Mouse (Mus musculus) limb, embryonic 11.5 days (tissue): Measurements from ENCODE around the gene Tomm34. TPM values are rescaled to one million over a fixed set of nuclear protein-coding genes. Genes with fewer than 3 reads are reported as not detected.
A peak's percentile ranks its signal among the peaks of the same experiment; 100 is the strongest.

ENCODE experiments used
- ATAC-seq: fragments of 200-750 bp; cut with Nextera tagmentation; 2 replicates; pipeline ENCODE4 v1.8.0; 2017; ENCODE audit warnings: low read depth; ENCODE audit not compliant: insufficient number of reproducible peaks, low FRiP score, low TSS enrichment
- DNase-seq: peaks from one replicate; pipeline ENCODE4 v3.0.0-alpha.2; 2015; ENCODE audit warnings: low spot score
- H3K27ac ChIP-seq: fragments of 300-500 bp; sonication (generic); replicated peaks from 2 replicates; pipeline ENCODE4 v1.5.1; 2014; ENCODE audit warnings: low read depth, mild to moderate bottlenecking, low read length
- H3K27me3 ChIP-seq: fragments of 300-500 bp; sonication (generic); 2 replicates; pipeline ENCODE4 v1.6.1; 2014; ENCODE audit warnings: mild to moderate bottlenecking, low read length, mixed read lengths; ENCODE audit not compliant: control insufficient read depth, insufficient read depth
- H3K36me3 ChIP-seq: fragments of 300-500 bp; sonication (generic); 2 replicates; pipeline ENCODE4 v1.6.1; 2014; ENCODE audit warnings: mild to moderate bottlenecking, low read length, moderate library complexity, mixed read lengths; ENCODE audit not compliant: control insufficient read depth, insufficient read depth
- H3K4me1 ChIP-seq: fragments of 300-500 bp; sonication (generic); 2 replicates; pipeline ENCODE4 v1.6.1; 2014; ENCODE audit warnings: low read length, mixed read lengths; ENCODE audit not compliant: control insufficient read depth, insufficient read depth
- H3K4me2 ChIP-seq: fragments of 300-500 bp; sonication (generic); 2 replicates; pipeline ENCODE4 v1.6.1; 2014; ENCODE audit warnings: low read depth, mild to moderate bottlenecking, moderate library complexity; ENCODE audit not compliant: severe bottlenecking
- H3K4me3 ChIP-seq: fragments of 300-500 bp; sonication (generic); 2 replicates; pipeline ENCODE4 v1.5.1; 2014; ENCODE audit warnings: low read depth, low read length
- H3K9ac ChIP-seq: fragments of 300-500 bp; sonication (generic); 2 replicates; pipeline ENCODE4 v1.6.1; 2014; ENCODE audit warnings: mild to moderate bottlenecking, low read length
- H3K9me3 ChIP-seq: fragments of 300-500 bp; sonication (generic); 2 replicates; pipeline ENCODE4 v1.6.1; 2016; ENCODE audit warnings: low read length; ENCODE audit not compliant: control insufficient read depth
- WGBS: fragments of 180-500 bp; shearing (Covaris S2); extraction: QIAGEN DNeasy Blood & Tissue Kit; methylation state at CpG from one replicate; pipeline ENCODE4 v1.1.7; 2014; 5-methylcytosine and 5-hydroxymethylcytosine counted together
- polyA plus RNA-seq: library from polyadenylated mRNA; unstranded; fragments of >200 nt; fragmentation: Nextera tagmentation; extraction: Ambion mirVana; gene quantifications from 2 replicates; pipeline ENCODE4 v1.2.1, GENCODE M21; 2014

The Tomm34 gene
- polyA plus RNA-seq, 1 experiment from 2014 or later: 66.9 TPM

DNA sequence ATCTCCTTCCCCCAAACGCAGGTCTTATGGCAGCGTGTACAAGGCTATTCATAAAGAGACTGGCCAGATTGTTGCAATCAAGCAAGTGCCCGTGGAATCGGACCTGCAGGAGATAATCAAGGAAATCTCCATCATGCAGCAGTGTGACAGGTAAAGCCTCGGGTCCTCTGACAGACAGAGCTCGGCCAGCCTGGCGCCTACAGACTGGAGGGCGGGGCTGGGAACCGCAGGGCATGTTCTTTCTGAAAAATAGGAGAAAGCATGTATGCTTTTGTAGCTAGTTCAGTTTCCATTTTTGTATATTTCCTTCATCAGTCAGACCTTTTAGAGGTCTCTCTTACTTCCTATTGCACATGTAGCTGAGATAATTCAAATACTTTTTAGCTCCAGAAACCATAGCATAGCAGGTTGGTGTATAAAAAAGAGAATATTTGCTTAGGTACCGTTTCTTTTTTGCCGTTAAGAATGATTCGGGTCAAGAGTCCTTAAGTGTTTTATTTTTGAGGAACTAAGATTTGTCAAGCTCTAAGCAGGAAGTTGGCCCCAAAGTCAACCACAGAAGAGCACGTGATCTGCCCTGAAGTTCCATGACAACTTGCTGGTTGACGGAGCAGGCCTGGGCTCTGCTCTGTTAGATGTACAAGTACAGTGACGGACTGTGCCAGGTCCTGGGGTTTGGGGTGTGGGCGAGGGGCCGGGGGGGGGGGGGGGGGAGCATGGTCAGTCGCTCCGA lies 12.8 kb upstream of the Tomm34 start:
- no peaks in the 10 kb centered on the region for H3K9me3 ChIP-seq
- H3K4me2 ChIP-seq: no peak overlapping the region
- H3K36me3 ChIP-seq: peaks cover 2% of the 10 kb centered on the region; the same call in 1 of the 2 replicates
- no peaks in the 10 kb centered on the region for H3K4me1 ChIP-seq
- no peak overlapping the region for H3K9ac ChIP-seq
- H3K27ac ChIP-seq: no peak overlapping the region
- H3K27me3 ChIP-seq: no peaks in the 10 kb centered on the region
- DNase-seq: no peak
- no peak overlapping the region for H3K4me3 ChIP-seq
- ATAC-seq: no peak
- 90% methylated on average over 19 of the region's 19 CpGs for WGBS

DNA sequence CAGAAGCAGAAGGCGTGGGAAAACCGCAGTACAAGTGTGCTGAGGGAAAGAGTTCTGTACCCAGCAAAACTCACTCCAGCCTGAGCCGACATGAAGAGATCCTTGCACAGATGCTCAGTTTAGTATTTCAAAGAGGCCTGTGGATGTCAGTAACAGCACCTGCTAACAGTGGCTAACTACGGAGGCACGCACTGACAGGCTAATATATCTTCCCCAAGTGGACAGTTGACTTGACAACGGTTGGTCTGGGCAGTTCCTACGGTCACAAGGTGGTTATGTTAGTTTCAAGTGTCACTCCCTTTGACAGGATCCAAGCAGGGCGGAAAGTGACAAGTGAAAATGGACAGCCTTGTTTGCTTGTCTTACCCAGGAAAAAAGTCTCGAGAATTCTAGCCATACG lies 11.2 kb upstream of the Tomm34 start:
- no peaks in the 10 kb centered on the region for H3K4me1 ChIP-seq
- ATAC-seq (no peak), DNase-seq (no peak)
- H3K4me2 ChIP-seq: no peak overlapping the region
- 81% methylated on average over 10 of the region's 10 CpGs for WGBS
- no peak overlapping the region for H3K27ac ChIP-seq
- peaks cover 2% of the 10 kb centered on the region; the same call in 1 of the 2 replicates for H3K36me3 ChIP-seq
- H3K27me3 ChIP-seq: no peaks in the 10 kb centered on the region
- no peak overlapping the region for H3K4me3 ChIP-seq
- H3K9me3 ChIP-seq: no peaks in the 10 kb centered on the region
- no peak overlapping the region for H3K9ac ChIP-seq

DNA sequence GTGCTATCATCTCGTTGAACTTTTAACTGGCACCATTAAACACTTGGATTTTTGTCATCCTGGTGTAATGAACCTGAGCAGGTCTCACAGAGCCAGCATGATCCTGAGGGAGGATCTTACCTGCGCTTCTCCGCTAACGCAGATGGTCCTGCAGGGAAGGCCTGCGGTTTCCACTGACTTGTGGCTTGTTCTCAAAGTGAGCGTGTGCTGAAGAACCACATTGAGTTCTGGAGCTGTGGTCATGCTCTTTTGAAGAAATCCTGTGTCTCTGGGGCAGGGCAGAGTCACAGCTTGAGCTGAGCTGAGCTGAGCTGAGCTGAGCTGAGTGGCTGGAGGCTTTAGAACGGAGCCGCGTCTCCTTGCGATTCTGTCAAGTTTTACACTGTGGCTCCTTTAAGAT lies 10.6 kb upstream of the Tomm34 start:
- no peak overlapping the region for H3K9ac ChIP-seq
- no peak overlapping the region for H3K27ac ChIP-seq
- ATAC-seq (no peak), DNase-seq (no peak)
- no peak overlapping the region for H3K4me2 ChIP-seq
- no peaks in the 10 kb centered on the region for H3K9me3 ChIP-seq
- whole genome bisulfite sequencing: 96% methylated on average over 10 of the region's 10 CpGs
- H3K36me3 ChIP-seq: peaks cover 2% of the 10 kb centered on the region; the same call in 1 of the 2 replicates
- no peak overlapping the region for H3K4me3 ChIP-seq
- H3K27me3 ChIP-seq: no peaks in the 10 kb centered on the region
- no peaks in the 10 kb centered on the region for H3K4me1 ChIP-seq

DNA sequence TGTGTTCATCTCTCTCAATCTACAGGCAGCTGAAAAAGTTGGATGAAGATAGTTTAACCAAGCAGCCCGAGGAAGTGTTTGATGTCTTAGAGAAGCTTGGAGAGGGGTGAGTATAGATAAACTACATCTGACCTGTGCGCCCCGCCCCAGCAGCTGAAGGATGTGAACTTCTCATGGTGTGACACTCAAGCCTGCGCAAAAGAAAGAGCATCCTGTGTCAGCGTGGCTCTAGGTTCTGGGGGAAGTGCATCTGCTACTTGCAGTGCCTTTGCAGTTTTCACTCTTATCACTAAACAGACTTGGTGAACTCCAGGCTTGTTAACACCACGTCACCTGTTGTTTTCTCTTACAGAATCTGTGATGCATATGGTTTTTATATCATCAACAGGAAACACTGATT lies 8.5 kb upstream of the Tomm34 start:
- no peaks in the 10 kb centered on the region for H3K27me3 ChIP-seq
- H3K4me2 ChIP-seq: no peak overlapping the region
- WGBS: 93% methylated on average over 6 of the region's 6 CpGs
- no peak overlapping the region for H3K4me3 ChIP-seq
- H3K4me1 ChIP-seq: peaks cover 8% of the 10 kb centered on the region; the same call in 1 of the 2 replicates
- ATAC-seq (no peak), DNase-seq (no peak)
- no peak overlapping the region for H3K27ac ChIP-seq
- H3K9me3 ChIP-seq: no peaks in the 10 kb centered on the region
- no peak overlapping the region for H3K9ac ChIP-seq
- peaks cover 2% of the 10 kb centered on the region; the same call in 1 of the 2 replicates for H3K36me3 ChIP-seq

DNA sequence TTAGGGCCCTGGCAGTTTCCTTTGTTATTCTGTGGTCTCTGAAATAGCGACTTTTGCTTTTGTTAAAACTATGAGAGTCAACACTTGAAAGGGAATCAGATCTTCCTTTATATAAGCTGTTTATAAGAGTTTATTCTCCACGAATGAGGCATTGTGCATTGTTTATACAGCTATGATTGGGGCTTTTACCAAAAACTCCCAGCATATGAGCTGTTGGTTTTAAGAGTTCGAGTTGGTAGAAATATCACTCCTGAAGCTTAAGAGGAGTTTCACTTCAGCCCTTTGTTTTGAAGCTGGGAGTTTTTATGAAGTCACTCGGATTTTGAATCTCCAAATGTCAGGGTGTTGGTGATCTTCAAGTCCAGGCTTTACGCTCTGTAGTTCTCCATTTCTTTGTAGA lies 6.9 kb upstream of the Tomm34 start:
- Histone ChIP-seq H3K4me3 (no peak overlapping the region), H3K9me3 (no peaks in the 10 kb centered on the region), H3K9ac (no peak overlapping the region), H3K36me3 (peaks cover 2% of the 10 kb centered on the region; the same call in 1 of the 2 replicates), H3K27ac (no peak overlapping the region), H3K4me2 (no peak overlapping the region), H3K27me3 (no peaks in the 10 kb centered on the region), H3K4me1 (peaks cover 9% of the 10 kb centered on the region; the same call in 1 of the 2 replicates)
- ATAC-seq: no peak
- no peak for DNase-seq
- WGBS: 88% methylated on average over 5 of the region's 5 CpGs

DNA sequence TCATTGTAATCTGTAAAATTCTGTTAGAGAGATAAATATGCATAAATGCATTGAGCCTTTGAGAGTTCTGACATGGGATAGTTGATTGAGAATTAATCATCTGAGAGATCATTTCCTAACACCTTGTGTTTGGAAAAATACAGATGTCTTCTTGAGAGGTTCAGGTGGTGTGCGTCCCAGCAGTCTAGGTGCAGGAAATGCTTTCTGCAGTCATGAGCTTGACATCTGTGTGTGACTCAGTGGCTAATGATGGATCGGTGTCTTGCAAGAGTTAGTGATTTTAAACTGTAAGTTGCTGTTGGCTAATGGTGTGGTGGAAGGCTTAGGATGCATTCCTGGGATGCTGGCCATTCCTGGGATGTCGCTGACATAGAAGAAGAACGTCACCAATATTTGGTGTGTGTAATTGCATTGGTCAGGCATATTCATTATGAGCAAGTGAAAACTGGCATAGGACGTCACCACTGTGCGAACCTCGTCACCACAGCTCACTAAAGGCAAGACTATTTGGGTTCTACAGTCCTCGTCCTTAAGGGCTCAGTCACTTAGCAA lies 6.0 kb upstream of the Tomm34 start:
- 92% methylated on average over 8 of the region's 8 CpGs for WGBS
- Histone ChIP-seq H3K9ac (no peak overlapping the region), H3K27me3 (no peaks in the 10 kb centered on the region), H3K9me3 (no peaks in the 10 kb centered on the region), H3K36me3 (peaks cover 2% of the 10 kb centered on the region; the same call in 1 of the 2 replicates), H3K4me3 (no peak overlapping the region), H3K27ac (no peak overlapping the region), H3K4me1 (peaks cover 9% of the 10 kb centered on the region; the same call in 1 of the 2 replicates), H3K4me2 (no peak overlapping the region)
- ATAC-seq: no peak
- no peak for DNase-seq

DNA sequence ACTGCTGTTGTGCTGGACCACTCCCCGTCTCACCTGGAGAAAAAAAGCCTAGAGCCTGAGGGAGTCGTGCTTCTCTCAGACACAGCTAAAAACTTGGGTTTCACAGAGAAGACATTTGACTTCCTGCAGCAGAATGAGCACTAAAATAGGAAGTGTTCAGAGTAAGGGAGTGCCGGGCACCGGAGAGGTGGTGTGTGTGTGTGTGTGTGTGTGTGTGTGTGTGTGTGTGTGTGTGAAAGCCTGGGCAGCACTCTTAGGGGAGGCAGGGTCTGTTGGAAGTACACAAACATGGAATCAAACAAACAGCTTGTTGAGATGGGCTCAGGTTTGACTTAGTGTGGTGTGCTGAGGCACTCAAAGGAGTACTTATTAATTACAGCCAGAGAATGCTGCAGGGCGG lies 4.1 kb upstream of the Tomm34 start:
- 55% methylated on average over 5 of the region's 5 CpGs for WGBS
- H3K27me3 ChIP-seq: no peaks in the 10 kb centered on the region
- ATAC-seq: no peak
- H3K4me2 ChIP-seq: peak overlapping the region; percentile 81
- H3K9me3 ChIP-seq: no peaks in the 10 kb centered on the region
- DNase-seq: no peak
- no peak overlapping the region for H3K9ac ChIP-seq
- no peaks in the 10 kb centered on the region for H3K36me3 ChIP-seq
- peak overlapping the region; percentile 82; the same call in 1 of the 2 replicates for H3K4me3 ChIP-seq
- H3K27ac ChIP-seq: no peak overlapping the region
- peaks cover 9% of the 10 kb centered on the region; the same call in 1 of the 2 replicates for H3K4me1 ChIP-seq

DNA sequence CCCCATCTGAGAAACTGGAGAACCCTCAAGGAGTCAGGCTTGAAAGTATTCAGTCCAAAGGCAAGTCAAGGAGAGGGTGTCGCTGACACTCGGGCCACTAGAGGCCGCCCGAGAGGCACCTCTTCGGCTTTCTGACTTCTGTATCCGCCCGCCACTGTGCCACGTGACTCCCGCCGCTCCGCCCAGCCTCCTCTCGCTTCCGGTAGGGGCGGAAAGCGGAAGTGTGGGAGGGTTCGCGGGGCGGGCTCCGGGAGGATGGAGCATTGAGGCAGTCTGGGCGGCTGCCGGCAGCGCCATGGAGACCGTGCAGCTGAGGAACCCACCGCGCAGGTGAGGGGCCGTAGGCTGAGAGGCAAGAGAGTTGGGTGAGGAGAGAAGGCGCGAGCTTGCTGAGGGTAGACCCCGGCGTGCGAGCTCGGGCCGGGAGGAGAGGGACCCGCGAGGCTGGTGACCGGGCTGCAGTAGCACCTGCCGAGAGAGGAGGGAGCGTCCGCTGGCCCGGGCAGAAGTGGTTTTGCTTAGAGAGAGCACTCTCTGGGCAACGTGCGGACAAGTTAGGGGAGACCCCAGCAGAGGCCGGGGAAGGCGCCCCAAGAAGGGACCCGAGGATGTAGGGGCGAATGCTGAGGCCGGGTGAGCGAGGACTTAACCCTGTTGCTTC lies 3.1 kb upstream of the Tomm34 start:
- Histone ChIP-seq H3K36me3 (no peaks in the 10 kb centered on the region), H3K9ac (peak overlapping the region; percentile 56), H3K4me2 (peak overlapping the region; percentile 81), H3K27me3 (no peaks in the 10 kb centered on the region), H3K9me3 (no peaks in the 10 kb centered on the region), H3K4me3 (peak overlapping the region; percentile 82), H3K4me1 (peaks cover 13% of the 10 kb centered on the region; the same call in 1 of the 2 replicates), H3K27ac (no peak overlapping the region)
- WGBS: under 1% methylated on average over 48 of the region's 48 CpGs
- DNase-seq (peak; percentile 99), ATAC-seq (peak; percentile 85)
